Comparison of ENCODE assay signal across 9 mouse cellular contexts in genomic region chr12:20815599-20815998, GRCm38 (mm10).
DNase-seq lines count a peak whose midpoint lies in the region; ATAC-seq and TF ChIP-seq lines count a peak whose summit lies in the region.
"Had no signal": no experiment of that assay in that cellular context is flagged by ENCODE, and none has a peak within 500 bp of the region (broad histone marks: within the 10 kb centered on the region; RNA-seq: fewer than 3 reads in every experiment).

No protein-coding gene starts in this region.

- H3K9me3 ChIP-seq in intestine, postnatal 0 days (ENCODE audit: control insufficient read depth) = 0 out of 2 replicates have a peak, but pooled peaks cover 5% of the 10 kb centered on the region
- H3K9me3 ChIP-seq in liver, embryonic 13.5 days (replicated peaks) = 0 out of 2 replicates have a peak, but pooled peaks cover 5% of the 10 kb centered on the region

- H3K27ac ChIP-seq in intestine, postnatal 0 days (ENCODE audit: low read depth, low read length) = no peak overlapping the region
- no peak overlapping the region for H3K27ac ChIP-seq in liver, embryonic 13.5 days
- H3K27ac ChIP-seq: macrophage had no signal

- peak overlapping the region; percentile 41 for H3K4me3 ChIP-seq in intestine, postnatal 0 days (ENCODE audit: low read depth, low read length)
- peak overlapping the region; percentile 62 for H3K4me3 ChIP-seq in liver, embryonic 13.5 days (replicated peaks)

- 0 out of 2 replicates have a peak overlapping the region, but pooled peaks have one; percentile 31 for H3K9ac ChIP-seq in intestine, postnatal 0 days (ENCODE audit: low read depth, low read length)
- H3K9ac ChIP-seq in liver, embryonic 13.5 days = peak overlapping the region; percentile 65

- peak; percentile 100 for ATAC-seq in intestine, postnatal 0 days
- ATAC-seq in liver, embryonic 13.5 days (ENCODE audit: low read depth) = peak; percentile 100

- no peaks in the 10 kb centered on the region for H3K36me3 ChIP-seq in intestine, postnatal 0 days (ENCODE audit: control insufficient read depth, insufficient read depth)
- no peaks in the 10 kb centered on the region for H3K36me3 ChIP-seq in liver, embryonic 13.5 days

- TF ChIP-seq CTCF in intestine, postnatal 0 days (IDR thresholded peaks at IDR 0.05; ENCODE audit: low read depth) = no peak

- WGBS in intestine, postnatal 0 days = 11% methylated on average over 20 of the region's 38 CpGs
- 7% methylated on average over 35 of the region's 38 CpGs for WGBS in liver, embryonic 13.5 days (ENCODE audit: insufficient replicate concordance)

- H3K4me1 ChIP-seq in intestine, postnatal 0 days (replicated peaks; ENCODE audit: control insufficient read depth, insufficient read depth, low read length) = no peaks in the 10 kb centered on the region
- H3K4me1 ChIP-seq in liver, embryonic 13.5 days (replicated peaks) = no peaks in the 10 kb centered on the region

- peak overlapping the region; percentile 60 for H3K4me2 ChIP-seq in intestine, postnatal 0 days (replicated peaks; ENCODE audit: low read depth)
- H3K4me2 ChIP-seq in liver, embryonic 13.5 days = peak overlapping the region; percentile 68

- peak; percentile 88 for DNase-seq in WW6 (ENCODE audit: low read depth, low spot score)
- peak; percentile 27 for DNase-seq in embryo, embryonic 9.5 days (ENCODE audit: extremely low spot score)
- DNase-seq in heart, adult 8-10 months (ENCODE audit: low spot score) = peak; percentile 50
- DNase-seq in liver, embryonic 13.5 days = no peak
- peak; percentile 22 for DNase-seq in neural tube, embryonic 10.5 days (ENCODE audit: extremely low spot score, low spot score)
- peak; percentile 11 to 37 for DNase-seq in thymus, postnatal 36 days
- no peak for DNase-seq in cerebellum, adult 8-10 months

- H3K27me3 ChIP-seq in intestine, postnatal 0 days (replicated peaks; ENCODE audit: control insufficient read depth, insufficient read depth, low read length) = no peaks in the 10 kb centered on the region
- no peaks in the 10 kb centered on the region for H3K27me3 ChIP-seq in liver, embryonic 13.5 days

Comparison
In these comparisons a context has a peak if more than half of its experiments do, and no peak if none do; other contexts are left out.
1. DNase-seq: peak in WW6 (single experiment), embryo, embryonic 9.5 days (single experiment), heart, adult 8-10 months (single experiment), neural tube, embryonic 10.5 days (single experiment) and thymus, postnatal 36 days (2 of 2); none in liver, embryonic 13.5 days (single experiment) and cerebellum, adult 8-10 months (single experiment).